Mouse (Mus musculus) embryonic facial prominence, embryonic 13.5 days (tissue): Measurements from ENCODE around the gene Blm. TPM values are rescaled to one million over a fixed set of nuclear protein-coding genes. Genes with fewer than 3 reads are reported as not detected.

ENCODE experiments used
- ATAC-seq: fragments of 200-750 bp; cut with Nextera tagmentation; 2 replicates; pipeline ENCODE4 v1.8.0; 2017; ENCODE audit warnings: low read depth; ENCODE audit not compliant: insufficient number of reproducible peaks, insufficient read depth, low FRiP score, low TSS enrichment
- H3K27ac ChIP-seq: fragments of 300-500 bp; sonication (generic); 2 replicates; pipeline ENCODE4 v1.5.1; 2015; ENCODE audit warnings: moderate library complexity, mild to moderate bottlenecking, inconsistent platforms
- H3K27me3 ChIP-seq: fragments of 300-500 bp; sonication (generic); 2 replicates; pipeline ENCODE4 v1.6.1; 2015; ENCODE audit warnings: mild to moderate bottlenecking, inconsistent platforms
- H3K36me3 ChIP-seq: fragments of 300-500 bp; sonication (generic); 2 replicates; pipeline ENCODE4 v1.6.1; 2015; ENCODE audit warnings: mild to moderate bottlenecking, inconsistent platforms
- H3K4me1 ChIP-seq: fragments of 300-500 bp; sonication (generic); 2 replicates; pipeline ENCODE4 v1.6.1; 2015; ENCODE audit warnings: inconsistent platforms
- H3K4me2 ChIP-seq: fragments of 300-500 bp; sonication (generic); 2 replicates; pipeline ENCODE4 v1.6.1; 2015; ENCODE audit warnings: moderate library complexity, mild to moderate bottlenecking, inconsistent platforms
- H3K4me3 ChIP-seq: fragments of 300-500 bp; sonication (generic); 2 replicates; pipeline ENCODE4 v1.5.1; 2015; ENCODE audit warnings: mild to moderate bottlenecking, inconsistent platforms
- H3K9ac ChIP-seq: fragments of 300-500 bp; sonication (generic); 2 replicates; pipeline ENCODE4 v1.6.1; 2015; ENCODE audit warnings: mild to moderate bottlenecking, inconsistent platforms
- H3K9me3 ChIP-seq: fragments of 300-500 bp; sonication (generic); 2 replicates; pipeline ENCODE4 v1.6.1; 2016; ENCODE audit warnings: inconsistent platforms
- WGBS: fragments of 180-500 bp; shearing (Covaris S2); methylation state at CpG from one replicate; pipeline ENCODE4 v1.1.7; 2015; ENCODE audit warnings: mixed read lengths; 5-methylcytosine and 5-hydroxymethylcytosine counted together
- polyA plus RNA-seq: library from polyadenylated mRNA; unstranded; fragments of >200 nt; fragmentation: Nextera tagmentation; extraction: Ambion mirVana; gene quantifications from 2 replicates; pipeline ENCODE4 v1.2.1, GENCODE M21; 2015

Gene Blm
- polyA plus RNA-seq, 1 experiment from 2014 or later, result 28.3 TPM

- H3K27me3 ChIP-seq, result no peaks in the 10 kb centered on the region
- H3K4me2 ChIP-seq, result no peak overlapping the region
- no peaks in the 10 kb centered on the region for H3K9me3 ChIP-seq
- ATAC-seq, result no peak
- H3K27ac ChIP-seq, result no peak overlapping the region
- WGBS, result 59% methylated on average over 5 of the region's 5 CpGs
- H3K9ac ChIP-seq, result no peak overlapping the region
- no peaks in the 10 kb centered on the region for H3K36me3 ChIP-seq
- no peak overlapping the region for H3K4me3 ChIP-seq
- H3K4me1 ChIP-seq, result peaks cover 33% of the 10 kb centered on the region
Measured at GRCm38 (mm10) chr7:80558572-80558971, 23.7 kb upstream of the Blm start.

- Histone ChIP-seq H3K36me3 (no peaks in the 10 kb centered on the region), H3K27me3 (no peaks in the 10 kb centered on the region), H3K9ac (no peak overlapping the region), H3K4me1 (peaks cover 33% of the 10 kb centered on the region), H3K4me2 (no peak overlapping the region), H3K4me3 (no peak overlapping the region), H3K9me3 (no peaks in the 10 kb centered on the region), H3K27ac (no peak overlapping the region)
- 61% methylated on average over 8 of the region's 8 CpGs for WGBS
- no peak for ATAC-seq
Measured at GRCm38 (mm10) chr7:80558101-80558500, 23.2 kb upstream of the Blm start.

- Histone ChIP-seq H3K4me3 (no peak overlapping the region), H3K4me1 (peaks cover 31% of the 10 kb centered on the region), H3K27ac (no peak overlapping the region), H3K36me3 (no peaks in the 10 kb centered on the region), H3K4me2 (no peak overlapping the region), H3K9me3 (no peaks in the 10 kb centered on the region), H3K27me3 (no peaks in the 10 kb centered on the region), H3K9ac (no peak overlapping the region)
- WGBS, result 86% methylated on average over 4 of the region's 4 CpGs
- no peak for ATAC-seq
Measured at GRCm38 (mm10) chr7:80557161-80557560, 22.2 kb upstream of the Blm start.

GRCm38 (mm10) chr7:80556166-80556565, 21.2 kb upstream of the Blm start:
- no peaks in the 10 kb centered on the region for H3K9me3 ChIP-seq
- peaks cover 22% of the 10 kb centered on the region for H3K4me1 ChIP-seq
- no peak overlapping the region for H3K4me2 ChIP-seq
- ATAC-seq, result no peak
- WGBS, result 81% methylated on average over 3 of the region's 3 CpGs
- H3K9ac ChIP-seq, result no peak overlapping the region
- no peak overlapping the region for H3K27ac ChIP-seq
- no peaks in the 10 kb centered on the region for H3K27me3 ChIP-seq
- H3K4me3 ChIP-seq, result no peak overlapping the region
- no peaks in the 10 kb centered on the region for H3K36me3 ChIP-seq

GRCm38 (mm10) chr7:80555146-80555545, 20.2 kb upstream of the Blm start:
- Histone ChIP-seq H3K4me2 (peak overlapping the region; percentile 26), H3K9me3 (no peaks in the 10 kb centered on the region), H3K9ac (no peak overlapping the region), H3K4me3 (no peak overlapping the region), H3K27ac (peak overlapping the region; percentile 87), H3K4me1 (peaks cover 19% of the 10 kb centered on the region), H3K27me3 (no peaks in the 10 kb centered on the region), H3K36me3 (no peaks in the 10 kb centered on the region)
- 72% methylated on average over 3 of the region's 3 CpGs for WGBS
- ATAC-seq, result no peak

GRCm38 (mm10) chr7:80554180-80555021, 19.5 kb upstream of the Blm start:
- H3K4me2 ChIP-seq, result peak overlapping the region; percentile 26
- peaks cover 19% of the 10 kb centered on the region for H3K4me1 ChIP-seq
- H3K9ac ChIP-seq, result peak overlapping the region; percentile 7; the same call in 1 of the 2 replicates
- 39% methylated on average over 22 of the region's 22 CpGs for WGBS
- no peaks in the 10 kb centered on the region for H3K36me3 ChIP-seq
- no peak overlapping the region for H3K4me3 ChIP-seq
- H3K9me3 ChIP-seq, result no peaks in the 10 kb centered on the region
- peak overlapping the region; percentile 87 for H3K27ac ChIP-seq
- H3K27me3 ChIP-seq, result no peaks in the 10 kb centered on the region
- ATAC-seq, result peak; percentile 67

GRCm38 (mm10) chr7:80548513-80549260, 13.8 kb upstream of the Blm start:
- Histone ChIP-seq H3K9ac (no peak overlapping the region), H3K27ac (no peak overlapping the region), H3K27me3 (no peaks in the 10 kb centered on the region), H3K4me1 (no peaks in the 10 kb centered on the region), H3K4me2 (no peak overlapping the region), H3K36me3 (no peaks in the 10 kb centered on the region), H3K9me3 (no peaks in the 10 kb centered on the region), H3K4me3 (no peak overlapping the region)
- 82% methylated on average over 7 of the region's 7 CpGs for WGBS
- ATAC-seq, result no peak

- no peak for ATAC-seq
- H3K4me3 ChIP-seq, result no peak overlapping the region
- no peak overlapping the region for H3K9ac ChIP-seq
- no peaks in the 10 kb centered on the region; the same call in 1 of the 2 replicates for H3K27me3 ChIP-seq
- no peaks in the 10 kb centered on the region for H3K9me3 ChIP-seq
- H3K4me1 ChIP-seq, result no peaks in the 10 kb centered on the region
- no peak overlapping the region for H3K27ac ChIP-seq
- no peaks in the 10 kb centered on the region for H3K36me3 ChIP-seq
- H3K4me2 ChIP-seq, result no peak overlapping the region
- 79% methylated on average over 7 of the region's 7 CpGs for WGBS
Measured at GRCm38 (mm10) chr7:80542139-80542831, 7.4 kb upstream of the Blm start.

GRCm38 (mm10) chr7:80539581-80539980, 4.7 kb upstream of the Blm start:
- no peaks in the 10 kb centered on the region for H3K4me1 ChIP-seq
- H3K36me3 ChIP-seq, result no peaks in the 10 kb centered on the region
- H3K27ac ChIP-seq, result no peak overlapping the region
- H3K9ac ChIP-seq, result no peak overlapping the region
- no peak for ATAC-seq
- no peak overlapping the region for H3K4me2 ChIP-seq
- no peak overlapping the region for H3K4me3 ChIP-seq
- H3K9me3 ChIP-seq, result no peaks in the 10 kb centered on the region
- 63% methylated on average over 5 of the region's 5 CpGs for WGBS
- no peaks in the 10 kb centered on the region; the same call in 1 of the 2 replicates for H3K27me3 ChIP-seq

GRCm38 (mm10) chr7:80534291-80535008, 469 bp downstream of the Blm start:
- Histone ChIP-seq H3K4me3 (peak overlapping the region; percentile 78), H3K27me3 (no peaks in the 10 kb centered on the region; the same call in 1 of the 2 replicates), H3K9ac (peak overlapping the region; percentile 85), H3K4me2 (peak overlapping the region; percentile 93), H3K27ac (peak overlapping the region; percentile 89), H3K4me1 (peaks cover 12% of the 10 kb centered on the region), H3K36me3 (no peaks in the 10 kb centered on the region), H3K9me3 (no peaks in the 10 kb centered on the region)
- 1% methylated on average over 32 of the region's 32 CpGs for WGBS
- no peak for ATAC-seq

- peaks cover 12% of the 10 kb centered on the region for H3K4me1 ChIP-seq
- no peak overlapping the region for H3K27ac ChIP-seq
- no peaks in the 10 kb centered on the region for H3K27me3 ChIP-seq
- no peak overlapping the region for H3K9ac ChIP-seq
- no peak overlapping the region for H3K4me3 ChIP-seq
- H3K9me3 ChIP-seq, result no peaks in the 10 kb centered on the region
- H3K4me2 ChIP-seq, result no peak overlapping the region
- WGBS, result 83% methylated on average over 6 of the region's 6 CpGs
- ATAC-seq, result no peak
- no peaks in the 10 kb centered on the region for H3K36me3 ChIP-seq
Measured at GRCm38 (mm10) chr7:80531087-80531486, 3.8 kb downstream of the Blm start.
